Mouse (Mus musculus) inflammation-experienced regulatory T-cells, adult 16 weeks (primary cell): ENCODE measurements around the gene Astn1. TPM values are rescaled to one million over a fixed set of nuclear protein-coding genes. Genes with fewer than 3 reads are reported as not detected.

Experiments
- polyA plus RNA-seq: library from polyadenylated mRNA; unstranded; fragments of 100-300 nt; shearing (Covaris generic); gene quantifications from one replicate; pipeline ENCODE4 v1.2.1, GENCODE M21; 2017

Astn1 gene
- polyA plus RNA-seq, result not detected

DNA sequence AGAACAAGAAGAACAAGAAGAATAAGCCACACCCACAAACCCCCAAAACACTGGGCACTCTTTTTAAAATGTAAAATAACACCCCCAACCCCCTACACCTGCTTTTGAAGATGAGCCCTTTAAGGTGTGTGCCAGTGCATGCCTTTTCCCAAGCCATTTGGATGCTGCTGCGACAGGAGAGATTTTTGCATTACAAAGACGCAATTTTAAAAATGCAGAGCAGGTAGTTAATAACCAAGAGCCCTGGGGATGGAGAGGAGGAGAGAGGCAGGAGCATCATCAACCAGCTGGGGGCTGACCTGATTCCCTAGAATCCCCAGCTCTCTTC lies at the start of gene Astn1:
Astn1 (plus strand) TSS at position 310 of the 328 bp plus-strand sequence.

DNA sequence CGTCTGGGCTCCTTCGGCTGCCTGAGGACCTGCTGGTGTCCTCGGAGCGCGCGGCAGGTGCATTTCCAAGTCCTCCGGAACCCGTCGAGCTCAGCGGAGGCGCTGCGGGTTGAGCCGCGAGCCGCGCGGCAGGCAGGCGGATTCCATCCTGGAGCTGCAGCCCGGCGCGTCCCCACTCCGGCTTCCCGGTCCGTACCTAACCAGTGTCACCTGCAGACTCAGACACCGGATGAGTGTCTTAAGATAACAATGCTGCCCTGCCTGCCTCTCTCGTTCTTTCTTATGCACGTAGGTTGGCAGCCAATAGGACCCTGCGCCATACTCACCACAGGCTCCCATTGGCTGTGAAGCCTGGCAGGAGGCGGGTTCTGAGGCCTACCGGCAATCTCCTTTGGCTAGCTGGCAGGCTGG lies 6.0 kb upstream of the Astn1 start, which contains the start of gene Brinp2:
Brinp2 (minus strand) TSS at position 276 of the 411 bp plus-strand sequence.

Other genes with a start within 250 kb of the Astn1 start
- not detected for gene Brinp2, start 5.9 kb upstream of the Astn1 start, polyA plus RNA-seq